Mouse (Mus musculus) kidney, adult 2 months (tissue): ENCODE measurements at regions not wholly inside any gene's neighbourhood (a gene's known extent, or its start where the extent isn't known, plus 50 kb on each side); places are given as distances from the start of the nearest gene placed in this dataset.

ENCODE experiments used
- DNase-seq: peaks from one replicate; pipeline ENCODE4 v3.0.0; 2021
- H3K27ac ChIP-seq: fragments of 200-500 bp; 2 replicates; pipeline ENCODE4 v1.5.1; 2012; ENCODE audit warnings: low read depth, low read length, control low read depth, inconsistent platforms; ENCODE audit not compliant: insufficient read depth
- H3K27me3 ChIP-seq: fragments of 200-500 bp; replicated peaks from 2 replicates; pipeline ENCODE4 v1.6.1; 2012; ENCODE audit warnings: mild to moderate bottlenecking, moderate library complexity, low read length, inconsistent platforms; ENCODE audit not compliant: control insufficient read depth, insufficient read depth
- H3K36me3 ChIP-seq: fragments of 200-500 bp; 2 replicates; pipeline ENCODE4 v1.6.1; 2012; ENCODE audit warnings: mild to moderate bottlenecking, moderate library complexity, low read length, inconsistent platforms; ENCODE audit not compliant: control insufficient read depth, insufficient read depth
- H3K4me1 ChIP-seq: fragments of 200-500 bp; 2 replicates; pipeline ENCODE4 v1.6.1; 2011; ENCODE audit warnings: low read length; ENCODE audit not compliant: control insufficient read depth, insufficient read depth
- H3K4me3 ChIP-seq: fragments of 200-500 bp; 2 replicates; pipeline ENCODE4 v1.5.1; 2011; ENCODE audit warnings: mild to moderate bottlenecking, low read depth, low read length, control low read depth; ENCODE audit not compliant: insufficient read depth
- CTCF ChIP-seq: fragments of 200-500 bp; conservative IDR thresholded peaks from 2 replicates; pipeline ENCODE4 v1.5.1; 2011; ENCODE audit warnings: low read depth, mild to moderate bottlenecking, control low read depth, low read length, moderate library complexity, mixed read lengths; ENCODE audit not compliant: insufficient read depth, insufficient read length
- POLR2A ChIP-seq: fragments of 200-500 bp; IDR thresholded peaks from one replicate; pipeline ENCODE4 v1.6.1; 2011; ENCODE audit warnings: low read depth, low read length, control low read depth
- WGBS: fragments of 180-500 bp; shearing (Covaris S2); methylation state at CpG from one replicate; pipeline ENCODE4 v1.1.7; 2018; 5-methylcytosine and 5-hydroxymethylcytosine counted together

DNA sequence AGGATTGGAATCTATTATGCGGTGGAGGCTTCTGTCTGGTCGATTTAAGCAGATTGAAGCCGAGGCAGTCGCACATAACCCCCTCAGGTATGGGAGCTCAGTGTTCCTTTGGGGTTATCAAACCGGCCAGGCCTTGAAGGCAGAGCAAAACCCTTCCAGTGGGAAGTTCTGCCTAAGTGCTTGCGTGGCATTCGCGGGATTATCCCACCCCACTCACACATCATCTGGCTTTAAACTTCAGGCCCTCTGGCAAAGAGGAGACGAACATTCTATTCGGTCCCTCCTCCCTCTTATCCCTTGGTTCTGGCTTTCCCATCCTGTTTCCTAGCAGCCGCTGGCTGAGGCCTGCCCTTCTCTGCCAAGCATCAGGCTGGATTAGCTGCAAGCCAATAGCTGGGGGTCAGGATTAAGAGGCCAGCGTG is 691.2 kb downstream of the Tfap2b start:
- no peak overlapping the region for H3K27ac ChIP-seq
- no peak overlapping the region for H3K4me3 ChIP-seq
- no peaks in the 10 kb centered on the region; the same call in 1 of the 2 replicates for H3K27me3 ChIP-seq
- no peaks in the 10 kb centered on the region for H3K36me3 ChIP-seq
- H3K4me1 ChIP-seq, result no peaks in the 10 kb centered on the region
- 54% methylated on average over 12 of the region's 12 CpGs for WGBS
- no peak for DNase-seq
- TF ChIP-seq CTCF (no peak), POLR2A (no peak)

DNA sequence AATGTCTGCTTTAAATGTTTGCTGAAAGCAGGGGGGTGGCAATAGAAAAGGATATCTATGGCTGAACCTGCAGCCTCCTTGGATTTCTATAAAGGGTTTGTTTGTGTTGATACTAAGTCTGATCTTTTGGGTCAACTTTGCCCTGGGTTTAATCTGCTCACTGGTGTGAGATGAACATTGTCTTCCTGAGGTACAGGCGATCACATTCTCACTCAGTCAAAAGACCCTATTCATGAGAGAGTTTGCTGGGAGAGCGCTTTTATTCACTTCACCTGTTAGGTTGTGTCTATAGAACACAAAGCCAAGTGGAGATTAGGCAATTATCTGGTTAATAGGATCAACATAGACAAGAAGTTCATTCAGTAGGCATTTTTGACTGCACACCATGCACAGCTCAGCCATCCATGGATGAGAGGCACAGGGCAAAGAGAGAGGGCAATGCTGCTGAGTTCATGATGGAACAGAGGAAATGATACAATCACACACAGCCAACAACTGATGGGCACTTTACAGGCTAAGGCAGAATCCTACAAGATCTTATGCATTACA is 692.3 kb downstream of the Tfap2b start:
- no peak for DNase-seq
- Histone ChIP-seq H3K4me1 (no peaks in the 10 kb centered on the region), H3K4me3 (no peak overlapping the region), H3K27ac (no peak overlapping the region), H3K36me3 (no peaks in the 10 kb centered on the region), H3K27me3 (no peaks in the 10 kb centered on the region; the same call in 1 of the 2 replicates)
- 80% methylated on average over 2 of the region's 2 CpGs for WGBS
- TF ChIP-seq CTCF (no peak), POLR2A (no peak)

DNA sequence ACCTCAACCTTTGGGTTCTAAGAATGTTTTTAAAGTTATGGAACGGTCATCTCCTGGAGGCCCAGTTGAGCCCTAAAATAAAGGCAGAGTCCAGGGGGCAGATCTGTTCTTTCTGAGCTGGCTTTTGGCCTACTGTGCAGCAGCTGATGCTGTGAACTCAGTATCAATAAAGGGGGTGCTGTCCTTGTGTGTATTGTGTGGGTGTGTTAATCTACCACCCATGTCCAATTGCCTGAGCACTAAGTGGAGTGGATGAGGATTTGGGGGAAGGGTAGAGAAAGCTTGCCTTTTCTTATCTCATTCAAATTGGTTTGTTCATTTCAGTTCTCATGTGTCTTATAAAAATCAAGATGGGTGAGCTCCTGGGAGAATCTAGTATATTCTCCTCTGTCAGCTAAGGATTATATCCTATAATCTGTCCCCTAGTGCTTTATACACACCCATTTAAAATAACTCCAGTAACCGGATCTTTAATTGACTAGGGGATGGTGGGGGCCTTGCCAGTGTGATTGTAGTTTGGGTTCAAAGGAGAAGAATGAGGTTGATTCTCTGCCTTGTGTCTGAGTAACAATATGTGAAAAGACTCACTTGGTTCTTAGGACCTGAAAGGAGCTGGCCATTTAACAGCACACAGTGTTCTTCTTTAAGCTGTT is 703.6 kb downstream of the Tfap2b start:
- no peaks in the 10 kb centered on the region for H3K4me1 ChIP-seq
- H3K4me3 ChIP-seq, result no peak overlapping the region
- 0 out of 2 replicates have a peak, but pooled peaks cover 1% of the 10 kb centered on the region for H3K27me3 ChIP-seq
- H3K36me3 ChIP-seq, result no peaks in the 10 kb centered on the region
- TF ChIP-seq POLR2A (no peak), CTCF (no peak)
- H3K27ac ChIP-seq, result no peak overlapping the region
- no peak for DNase-seq
- 77% methylated on average over 2 of the region's 2 CpGs for WGBS

DNA sequence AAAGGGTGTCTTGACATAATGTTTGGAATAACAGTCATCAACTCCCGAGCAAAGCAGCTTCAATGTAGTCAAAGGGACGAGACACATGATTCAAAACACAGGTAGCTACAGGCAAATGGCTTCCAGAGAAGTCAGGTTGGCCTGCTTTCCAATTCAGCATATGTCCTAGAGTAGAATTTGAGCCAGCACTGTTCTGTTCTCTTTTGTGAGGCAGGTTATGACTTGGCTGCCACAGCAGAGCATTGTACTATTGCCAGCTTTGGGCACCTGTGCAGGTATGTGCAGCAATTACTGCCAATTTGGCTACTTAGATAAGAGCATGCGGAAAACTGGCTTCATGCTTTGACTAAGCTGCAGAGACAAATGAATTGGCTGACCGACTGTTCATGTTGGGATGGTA is 699.1 kb downstream of the Pkhd1 start:
- Histone ChIP-seq H3K27me3 (no peaks in the 10 kb centered on the region), H3K4me1 (no peaks in the 10 kb centered on the region), H3K36me3 (no peaks in the 10 kb centered on the region), H3K27ac (no peak overlapping the region), H3K4me3 (no peak overlapping the region)
- WGBS, result 79% methylated on average over 4 of the region's 4 CpGs
- DNase-seq, result no peak
- TF ChIP-seq CTCF (no peak), POLR2A (no peak)

DNA sequence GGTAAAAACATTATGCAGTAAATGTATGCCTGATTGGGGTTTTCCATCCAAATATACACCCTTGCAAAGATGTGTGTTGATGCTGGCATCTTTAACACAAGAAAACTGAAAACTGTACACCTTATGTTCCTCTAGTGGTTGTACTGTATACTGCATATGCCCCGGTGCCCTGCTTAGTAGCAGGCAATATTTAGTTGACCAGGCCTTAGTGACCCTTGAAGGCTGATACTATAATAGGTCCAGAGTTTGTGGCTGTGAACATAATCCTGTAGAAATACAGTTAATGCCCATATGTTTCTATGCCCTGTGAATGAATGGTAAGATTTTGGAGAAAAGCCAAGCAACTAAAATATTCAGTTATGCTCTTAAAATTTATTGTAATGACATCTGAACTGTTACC is 690.7 kb downstream of the Pkhd1 start:
- DNase-seq, result no peak
- Histone ChIP-seq H3K4me3 (no peak overlapping the region), H3K27ac (no peak overlapping the region), H3K27me3 (no peaks in the 10 kb centered on the region), H3K36me3 (no peaks in the 10 kb centered on the region), H3K4me1 (no peaks in the 10 kb centered on the region)
- TF ChIP-seq POLR2A (no peak), CTCF (no peak)
- WGBS, result 100% methylated on average over 1 of the region's 1 CpGs

DNA sequence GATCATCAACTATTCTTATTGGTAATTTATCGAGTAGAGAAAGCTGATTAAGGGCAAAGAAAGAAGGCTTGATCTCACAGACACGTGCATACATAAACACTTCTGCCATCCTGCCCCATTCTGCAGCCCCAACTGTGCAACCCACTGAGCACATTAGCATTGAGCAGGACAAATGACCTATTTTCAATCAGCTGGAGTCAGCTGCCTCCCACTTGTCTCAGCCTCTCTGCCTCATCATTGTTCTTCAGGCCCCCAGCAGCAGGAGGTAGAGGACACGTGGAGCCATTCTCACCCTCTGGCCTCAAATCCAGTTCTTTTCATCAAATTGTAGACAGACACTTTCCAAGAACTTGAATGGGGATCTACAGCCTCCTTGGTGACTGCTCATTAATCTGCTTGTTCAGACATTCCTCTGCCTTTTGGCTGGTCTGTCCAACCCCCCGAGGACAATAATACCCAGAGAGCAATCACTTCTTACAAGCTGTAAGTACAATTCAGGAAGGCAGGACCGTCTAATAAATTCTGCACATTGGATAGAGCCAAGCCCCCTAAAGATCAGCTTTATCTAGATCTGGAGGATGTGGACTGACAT is 690.0 kb downstream of the Pkhd1 start:
- Histone ChIP-seq H3K36me3 (no peaks in the 10 kb centered on the region), H3K4me1 (no peaks in the 10 kb centered on the region), H3K27ac (no peak overlapping the region), H3K4me3 (no peak overlapping the region), H3K27me3 (no peaks in the 10 kb centered on the region)
- DNase-seq, result no peak
- TF ChIP-seq POLR2A (no peak), CTCF (no peak)
- 46% methylated on average over 5 of the region's 5 CpGs for WGBS

DNA sequence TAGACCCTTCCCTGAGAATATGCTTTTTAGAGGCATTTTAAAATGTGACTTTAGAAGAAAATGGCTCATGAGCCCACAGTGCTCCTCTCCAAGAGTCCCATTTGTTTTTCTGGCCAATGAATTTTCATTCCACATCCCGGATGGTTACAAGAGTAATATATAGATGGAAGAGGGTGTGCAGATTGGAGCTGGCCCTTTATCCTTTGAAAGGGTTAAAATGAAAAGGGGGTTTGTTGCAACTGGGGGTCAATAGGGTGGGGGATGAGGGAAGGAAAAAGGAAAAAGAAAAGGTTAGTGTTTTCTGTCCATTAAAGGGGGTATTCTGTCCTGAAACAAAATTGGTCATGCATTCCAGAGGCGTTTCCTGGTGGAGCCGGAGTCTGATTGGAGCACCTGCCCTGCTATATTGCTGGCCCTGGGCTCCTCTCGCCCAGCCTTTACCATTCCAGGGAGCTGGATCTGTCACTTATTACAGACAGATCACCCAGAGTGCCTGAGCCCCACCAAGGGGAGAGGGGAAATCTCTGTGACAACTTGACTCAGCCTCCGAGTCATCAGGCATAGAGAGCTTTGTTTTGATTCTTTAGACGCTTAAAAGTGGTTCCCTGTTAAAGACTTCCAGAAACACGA is 666.7 kb downstream of the Pkhd1 start:
- Histone ChIP-seq H3K4me1 (no peaks in the 10 kb centered on the region), H3K27ac (no peak overlapping the region), H3K4me3 (no peak overlapping the region), H3K36me3 (no peaks in the 10 kb centered on the region), H3K27me3 (no peaks in the 10 kb centered on the region; the same call in 1 of the 2 replicates)
- WGBS, result 20% methylated on average over 7 of the region's 7 CpGs
- no peak for DNase-seq
- TF ChIP-seq CTCF (no peak), POLR2A (no peak)
